Mouse (Mus musculus) G1E (cell line): ENCODE data around the gene Slc35f1. TPM values are rescaled to one million over a fixed set of nuclear protein-coding genes. Genes with fewer than 3 reads are reported as not detected.

Source experiments
- ATAC-seq: 2 replicates; pipeline ENCODE4 v1.8.0; 2016; ENCODE audit warnings: mild to moderate bottlenecking; ENCODE audit not compliant: insufficient number of reproducible peaks, poor library complexity, low FRiP score, severe bottlenecking; ENCODE audit errors: extremely low read depth
- DNase-seq: peaks from one replicate; pipeline ENCODE4 v3.0.0; 2012; ENCODE audit warnings: low spot score
- H3K27me3 ChIP-seq: 2 replicates; pipeline ENCODE4 v1.6.1; 2012; ENCODE audit warnings: mild to moderate bottlenecking, low read length, inconsistent platforms; ENCODE audit not compliant: insufficient read depth
- H3K36me3 ChIP-seq: replicated peaks from 2 replicates; pipeline ENCODE3; 2012; ENCODE audit warnings: mild to moderate bottlenecking, inconsistent platforms
- H3K4me1 ChIP-seq: 2 replicates; pipeline ENCODE4 v1.6.1; 2012; ENCODE audit warnings: low read depth, low read length, inconsistent platforms, mixed read lengths; ENCODE audit not compliant: insufficient read depth
- H3K4me3 ChIP-seq: 2 replicates; pipeline ENCODE4 v1.5.1; 2012; ENCODE audit warnings: low read depth, mild to moderate bottlenecking, inconsistent platforms, low read length, moderate library complexity, mixed read lengths
- H3K9me3 ChIP-seq: replicated peaks from 2 replicates; pipeline ENCODE4 v1.6.1; 2012; ENCODE audit warnings: inconsistent platforms
- CTCF ChIP-seq: IDR thresholded peaks from 2 replicates; pipeline ENCODE4 v1.5.1; 2012; ENCODE audit warnings: low read depth, low read length, inconsistent platforms, mixed read lengths
- GATA1 ChIP-seq: IDR thresholded peaks from 2 replicates; pipeline ENCODE4 v1.6.1; 2012; ENCODE audit warnings: borderline replicate concordance, low read length, inconsistent platforms, mixed read lengths
- GATA2 ChIP-seq: IDR thresholded peaks from 2 replicates; pipeline ENCODE4 v1.6.1; 2012; ENCODE audit warnings: low read depth, low read length, inconsistent platforms, borderline replicate concordance
- POLR2AphosphoS5 ChIP-seq: IDR thresholded peaks from 2 replicates; pipeline ENCODE4 v1.6.1; 2012; ENCODE audit warnings: low read depth, low read length, inconsistent platforms; ENCODE audit not compliant: insufficient replicate concordance
- TAL1 ChIP-seq: conservative IDR thresholded peaks from 2 replicates; pipeline ENCODE4 v1.6.1; 2012; ENCODE audit warnings: low read depth, low read length, inconsistent platforms, mixed read lengths
- polyA plus RNA-seq: library from polyadenylated mRNA; stranded (reverse); fragments of >175 nt; gene quantifications from 2 replicates; pipeline ENCODE4 v1.2.3, GENCODE M21; 2012
- total RNA-seq, 2 experiments: library from RNA; stranded (forward) in 1 of 2; stranded (reverse) in 1 of 2; fragments of 200-1000 nt in 1 of 2; fragments of >200 nt in 1 of 2; fragmentation: Nextera tagmentation in 1 of 2; gene quantifications; 2 replicates each; pipeline ENCODE4 v1.2.3; 2014 to 2017

Slc35f1 gene
- total and polyA plus RNA-seq, 3 experiments: not detected

- H3K4me3 ChIP-seq: no peak overlapping the region
- no peaks in the 10 kb centered on the region for H3K36me3 ChIP-seq
- TF ChIP-seq CTCF (no peak), GATA1 (no peak), GATA2 (no peak), POLR2AphosphoS5 (no peak), TAL1 (no peak)
- DNase-seq: no peak
- no peaks in the 10 kb centered on the region for H3K27me3 ChIP-seq
- H3K4me1 ChIP-seq: no peaks in the 10 kb centered on the region
- ATAC-seq: no peak
- H3K9me3 ChIP-seq: no peaks in the 10 kb centered on the region; the same call in 1 of the 2 replicates
Measured at GRCm38 (mm10) chr10:52748028-52748597, 57.8 kb downstream of the Slc35f1 start.

GRCm38 (mm10) chr10:52755949-52756679, 65.8 kb downstream of the Slc35f1 start:
- no peak for ATAC-seq

GRCm38 (mm10) chr10:52757496-52758260, 67.3 kb downstream of the Slc35f1 start:
- no peaks in the 10 kb centered on the region for H3K36me3 ChIP-seq
- DNase-seq (no peak), ATAC-seq (no peak)

More at GRCm38 (mm10) chr10:52755949-52756679, 65.8 kb downstream of the Slc35f1 start:
- no peak for DNase-seq
- no peaks in the 10 kb centered on the region for H3K4me1 ChIP-seq
- TF ChIP-seq GATA2 (no peak), CTCF (no peak), GATA1 (no peak), TAL1 (no peak), POLR2AphosphoS5 (no peak)
- H3K36me3 ChIP-seq: no peaks in the 10 kb centered on the region
- no peaks in the 10 kb centered on the region for H3K27me3 ChIP-seq
- no peaks in the 10 kb centered on the region; the same call in 1 of the 2 replicates for H3K9me3 ChIP-seq
- no peak overlapping the region for H3K4me3 ChIP-seq

GRCm38 (mm10) chr10:52758589-52758988, 68.3 kb downstream of the Slc35f1 start:
- Histone ChIP-seq H3K4me3 (no peak overlapping the region), H3K9me3 (no peaks in the 10 kb centered on the region), H3K27me3 (no peaks in the 10 kb centered on the region), H3K4me1 (no peaks in the 10 kb centered on the region), H3K36me3 (no peaks in the 10 kb centered on the region)
- ATAC-seq (no peak), DNase-seq (no peak)
- no peak for TF ChIP-seq GATA2
- TF ChIP-seq GATA1: no peak
- no peak for TF ChIP-seq POLR2AphosphoS5
- TF ChIP-seq TAL1: no peak

More at GRCm38 (mm10) chr10:52757496-52758260, 67.3 kb downstream of the Slc35f1 start:
- H3K9me3 ChIP-seq: no peaks in the 10 kb centered on the region
- no peaks in the 10 kb centered on the region for H3K4me1 ChIP-seq
- no peak overlapping the region for H3K4me3 ChIP-seq
- no peaks in the 10 kb centered on the region for H3K27me3 ChIP-seq
- TF ChIP-seq TAL1: no peak
- no peak for TF ChIP-seq POLR2AphosphoS5
- no peak for TF ChIP-seq GATA2
- TF ChIP-seq CTCF: no peak
- TF ChIP-seq GATA1: no peak

- Histone ChIP-seq H3K27me3 (no peaks in the 10 kb centered on the region), H3K4me3 (no peak overlapping the region), H3K36me3 (no peaks in the 10 kb centered on the region), H3K9me3 (no peaks in the 10 kb centered on the region), H3K4me1 (no peaks in the 10 kb centered on the region)
- no peak for ATAC-seq
- DNase-seq: no peak
- no peak for TF ChIP-seq CTCF
- TF ChIP-seq GATA1: no peak
- no peak for TF ChIP-seq GATA2
- TF ChIP-seq POLR2AphosphoS5: no peak
Measured at GRCm38 (mm10) chr10:52760527-52760926, 70.2 kb downstream of the Slc35f1 start.

- H3K27me3 ChIP-seq: no peaks in the 10 kb centered on the region
- ATAC-seq (no peak), DNase-seq (no peak)
- H3K4me1 ChIP-seq: no peaks in the 10 kb centered on the region
- H3K4me3 ChIP-seq: no peak overlapping the region
- TF ChIP-seq POLR2AphosphoS5 (no peak), CTCF (no peak), GATA2 (no peak)
- H3K36me3 ChIP-seq: no peaks in the 10 kb centered on the region
- H3K9me3 ChIP-seq: no peaks in the 10 kb centered on the region
Measured at GRCm38 (mm10) chr10:52779926-52780485, 89.7 kb downstream of the Slc35f1 start.
